Mouse (Mus musculus) cerebellum, adult 2 months (tissue): ENCODE measurements at regions not wholly inside any gene's neighbourhood (a gene's known extent, or its start where the extent isn't known, plus 50 kb on each side); places are given as distances from the start of the nearest gene placed in this dataset.

ENCODE experiments used
- DNase-seq, 2 experiments: peaks; one replicate each; pipeline ENCODE4 v3.0.0; 2021
- H3K27ac ChIP-seq: fragments of 200-500 bp; 2 replicates; pipeline ENCODE4 v1.5.1; 2012; ENCODE audit warnings: low read length, control low read depth, inconsistent platforms; ENCODE audit not compliant: insufficient read depth
- H3K27me3 ChIP-seq: fragments of 200-500 bp; 2 replicates; pipeline ENCODE4 v1.6.1; 2012; ENCODE audit warnings: inconsistent platforms, mild to moderate bottlenecking, low read length, moderate library complexity; ENCODE audit not compliant: control insufficient read depth, insufficient read depth
- H3K4me1 ChIP-seq: fragments of 200-500 bp; 2 replicates; pipeline ENCODE4 v1.6.1; 2011; ENCODE audit warnings: low read length; ENCODE audit not compliant: control insufficient read depth, insufficient read depth
- H3K4me3 ChIP-seq: fragments of 200-500 bp; replicated peaks from 2 replicates; pipeline ENCODE3; 2011; ENCODE audit warnings: mild to moderate bottlenecking, low read depth, low read length, control low read depth; ENCODE audit not compliant: insufficient read depth
- CTCF ChIP-seq: fragments of 200-500 bp; IDR thresholded peaks from 2 replicates; pipeline ENCODE4 v1.5.1; 2011; ENCODE audit warnings: low read depth, mild to moderate bottlenecking, control low read depth, low read length, moderate library complexity, borderline replicate concordance; ENCODE audit not compliant: insufficient read depth
- POLR2A ChIP-seq: fragments of 200-500 bp; IDR thresholded peaks from 2 replicates; pipeline ENCODE4 v1.6.1; 2011; ENCODE audit warnings: low read length, control low read depth, borderline replicate concordance; ENCODE audit not compliant: insufficient read depth
- WGBS: fragments of 180-500 bp; shearing (Covaris S2); methylation state at CpG from one replicate; pipeline ENCODE4 v1.1.7; 2018; 5-methylcytosine and 5-hydroxymethylcytosine counted together

- H3K27ac ChIP-seq = no peak overlapping the region
- H3K4me1 ChIP-seq = no peaks in the 10 kb centered on the region
- no peak for TF ChIP-seq POLR2A
- no peak for TF ChIP-seq CTCF
- no peak for DNase-seq
- no peaks in the 10 kb centered on the region; the same call in 1 of the 2 replicates for H3K27me3 ChIP-seq
- H3K4me3 ChIP-seq = no peak overlapping the region
- 36% methylated on average over 8 of the region's 8 CpGs for WGBS
Observed at GRCm38 (mm10) chr16:25042669-25043440, 243.8 kb upstream of the Tprg start.

- DNase-seq = no peak
- 52% methylated on average over 3 of the region's 3 CpGs for WGBS
- TF ChIP-seq CTCF (no peak), POLR2A (no peak)
- Histone ChIP-seq H3K27me3 (no peaks in the 10 kb centered on the region), H3K27ac (no peak overlapping the region), H3K4me3 (no peak overlapping the region), H3K4me1 (no peaks in the 10 kb centered on the region)
Observed at GRCm38 (mm10) chr16:25044637-25045036, 242.0 kb upstream of the Tprg start.

GRCm38 (mm10) chr16:25047726-25048125, 238.9 kb upstream of the Tprg start:
- Histone ChIP-seq H3K4me3 (no peak overlapping the region), H3K4me1 (no peaks in the 10 kb centered on the region), H3K27me3 (no peaks in the 10 kb centered on the region), H3K27ac (no peak overlapping the region)
- TF ChIP-seq CTCF (no peak), POLR2A (no peak)
- no peak for DNase-seq
- WGBS = 94% methylated on average over 2 of the region's 2 CpGs

GRCm38 (mm10) chr16:25049928-25050510, 236.6 kb upstream of the Tprg start:
- WGBS = 79% methylated on average over 7 of the region's 7 CpGs
- no peaks in the 10 kb centered on the region for H3K4me1 ChIP-seq
- no peak overlapping the region for H3K4me3 ChIP-seq
- TF ChIP-seq CTCF (no peak), POLR2A (no peak)
- H3K27ac ChIP-seq = no peak overlapping the region
- no peak for DNase-seq
- H3K27me3 ChIP-seq = no peaks in the 10 kb centered on the region

GRCm38 (mm10) chr16:25051044-25051443, 235.6 kb upstream of the Tprg start:
- WGBS = 88% methylated on average over 5 of the region's 5 CpGs
- H3K4me3 ChIP-seq = no peak overlapping the region
- TF ChIP-seq POLR2A (no peak), CTCF (no peak)
- H3K27ac ChIP-seq = no peak overlapping the region
- DNase-seq = no peak
- H3K27me3 ChIP-seq = no peaks in the 10 kb centered on the region
- H3K4me1 ChIP-seq = no peaks in the 10 kb centered on the region

GRCm38 (mm10) chr16:25052428-25052827, 234.2 kb upstream of the Tprg start:
- 74% methylated on average over 5 of the region's 5 CpGs for WGBS
- no peak overlapping the region for H3K27ac ChIP-seq
- no peak for DNase-seq
- no peak for TF ChIP-seq CTCF
- TF ChIP-seq POLR2A = no peak
- H3K4me3 ChIP-seq = no peak overlapping the region
- H3K27me3 ChIP-seq = no peaks in the 10 kb centered on the region
- H3K4me1 ChIP-seq = no peaks in the 10 kb centered on the region

- DNase-seq = no peak
- H3K27me3 ChIP-seq = no peaks in the 10 kb centered on the region
- no peak for TF ChIP-seq CTCF
- no peak for TF ChIP-seq POLR2A
- H3K27ac ChIP-seq = no peak overlapping the region
- 83% methylated on average over 5 of the region's 5 CpGs for WGBS
- peaks cover under 1% of the 10 kb centered on the region for H3K4me1 ChIP-seq
- H3K4me3 ChIP-seq = no peak overlapping the region
Observed at GRCm38 (mm10) chr16:25052917-25053343, 233.7 kb upstream of the Tprg start.

- DNase-seq = no peak
- Histone ChIP-seq H3K4me1 (peaks cover 7% of the 10 kb centered on the region), H3K27ac (no peak overlapping the region), H3K27me3 (no peaks in the 10 kb centered on the region), H3K4me3 (no peak overlapping the region)
- TF ChIP-seq POLR2A (no peak), CTCF (no peak)
- WGBS = 89% methylated on average over 2 of the region's 2 CpGs
Observed at GRCm38 (mm10) chr16:25054304-25054703, 232.3 kb upstream of the Tprg start.
